Mouse (Mus musculus) forebrain, embryonic 14.5 days (tissue): Measurements from ENCODE around the gene Heg1. TPM values are rescaled to one million over a fixed set of nuclear protein-coding genes. Genes with fewer than 3 reads are reported as not detected.

Source experiments
- ATAC-seq: fragments of 200-750 bp; cut with Nextera tagmentation; 2 replicates; pipeline ENCODE4 v1.8.0; 2017; ENCODE audit warnings: mild to moderate bottlenecking, moderate library complexity
- DNase-seq: peaks from one replicate; pipeline ENCODE4 v3.0.0-alpha.2; 2015; ENCODE audit warnings: low spot score
- H3K27ac ChIP-seq: fragments of 300-500 bp; sonication (generic); 2 replicates; pipeline ENCODE4 v1.5.1; 2014; ENCODE audit warnings: low read depth, mild to moderate bottlenecking, control low read depth, low read length, moderate library complexity
- H3K27me3 ChIP-seq: fragments of 300-500 bp; sonication (generic); replicated peaks from 2 replicates; pipeline ENCODE4 v1.6.1; 2014; ENCODE audit warnings: low read length, control low read depth, mixed read lengths; ENCODE audit not compliant: control insufficient read depth, insufficient read depth
- H3K36me3 ChIP-seq: fragments of 300-500 bp; sonication (generic); 2 replicates; pipeline ENCODE4 v1.6.1; 2014; ENCODE audit warnings: low read length, control low read depth; ENCODE audit not compliant: control insufficient read depth, insufficient read depth
- H3K4me1 ChIP-seq: fragments of 300-500 bp; sonication (generic); 2 replicates; pipeline ENCODE4 v1.6.1; 2014; ENCODE audit warnings: antibody characterized with exemption, low read length, control low read depth; ENCODE audit not compliant: control insufficient read depth, insufficient read depth
- H3K4me2 ChIP-seq: fragments of 300-500 bp; sonication (generic); 2 replicates; pipeline ENCODE4 v1.6.1; 2014; ENCODE audit warnings: mild to moderate bottlenecking, control low read depth, low read length
- H3K4me3 ChIP-seq: fragments of 300-500 bp; sonication (generic); 2 replicates; pipeline ENCODE4 v1.5.1; 2014; ENCODE audit warnings: low read depth, low read length, control low read depth
- H3K9ac ChIP-seq: fragments of 300-500 bp; sonication (generic); 2 replicates; pipeline ENCODE4 v1.6.1; 2014; ENCODE audit warnings: mild to moderate bottlenecking, low read length, control low read depth, moderate library complexity
- H3K9me3 ChIP-seq: fragments of 300-500 bp; sonication (generic); replicated peaks from 2 replicates; pipeline ENCODE4 v1.6.1; 2016; ENCODE audit warnings: low read length, control low read depth, mixed read lengths; ENCODE audit not compliant: control insufficient read depth
- WGBS: fragments of 180-500 bp; shearing (Covaris S2); extraction: QIAGEN DNeasy Blood & Tissue Kit; methylation state at CpG from one replicate; pipeline ENCODE4 v1.1.7; 2014; 5-methylcytosine and 5-hydroxymethylcytosine counted together
- polyA plus RNA-seq: library from polyadenylated mRNA; unstranded; fragments of >200 nt; fragmentation: Nextera tagmentation; extraction: Ambion mirVana; gene quantifications from 2 replicates; pipeline ENCODE4 v1.2.1, GENCODE M21; 2014

Gene Heg1
- polyA plus RNA-seq, 1 experiment from 2014 or later, result 15.0 TPM

- H3K4me3 ChIP-seq, result no peak overlapping the region
- no peaks in the 10 kb centered on the region for H3K4me1 ChIP-seq
- no peak for DNase-seq
- no peak overlapping the region for H3K27ac ChIP-seq
- H3K9ac ChIP-seq, result no peak overlapping the region
- H3K36me3 ChIP-seq, result peaks cover 35% of the 10 kb centered on the region
- WGBS, result 91% methylated on average over 2 of the region's 2 CpGs
- H3K9me3 ChIP-seq, result no peaks in the 10 kb centered on the region
- ATAC-seq, result no peak
- H3K4me2 ChIP-seq, result no peak overlapping the region
- no peaks in the 10 kb centered on the region for H3K27me3 ChIP-seq
Measured at GRCm38 (mm10) chr16:33747994-33748393, 63.8 kb downstream of the Heg1 start.

DNA sequence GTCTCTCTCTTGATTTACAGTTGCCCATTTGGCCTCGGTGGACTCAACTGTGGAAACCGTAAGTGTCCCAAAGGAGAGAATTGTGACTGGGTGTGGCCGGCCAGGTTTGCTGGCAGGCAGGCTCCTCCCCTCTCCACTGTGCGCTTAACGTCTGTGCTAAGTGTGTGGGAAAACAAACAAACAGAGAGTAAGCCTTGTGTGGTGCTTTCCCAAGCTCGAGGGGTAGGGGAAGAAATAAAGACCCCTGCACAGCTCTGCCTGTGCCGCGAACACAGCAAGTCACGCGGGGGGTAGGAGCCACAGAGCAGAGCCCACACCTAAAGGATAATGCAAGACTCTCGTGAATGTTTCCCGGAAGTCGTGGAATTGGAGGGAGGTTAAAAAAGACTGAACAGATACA, 67.0 kb downstream of the Heg1 start:
- WGBS, result 52% methylated on average over 13 of the region's 13 CpGs
- Histone ChIP-seq H3K27me3 (no peaks in the 10 kb centered on the region), H3K36me3 (peaks cover 42% of the 10 kb centered on the region), H3K4me1 (no peaks in the 10 kb centered on the region), H3K4me2 (no peak overlapping the region), H3K27ac (no peak overlapping the region), H3K9ac (no peak overlapping the region), H3K9me3 (no peaks in the 10 kb centered on the region), H3K4me3 (no peak overlapping the region)
- no peak for ATAC-seq
- no peak for DNase-seq

- H3K4me2 ChIP-seq, result no peak overlapping the region
- WGBS, result 77% methylated on average over 12 of the region's 12 CpGs
- no peaks in the 10 kb centered on the region for H3K27me3 ChIP-seq
- no peak for ATAC-seq
- H3K27ac ChIP-seq, result no peak overlapping the region
- H3K9ac ChIP-seq, result no peak overlapping the region
- DNase-seq, result no peak
- H3K9me3 ChIP-seq, result no peaks in the 10 kb centered on the region
- no peaks in the 10 kb centered on the region for H3K4me1 ChIP-seq
- H3K4me3 ChIP-seq, result no peak overlapping the region
- H3K36me3 ChIP-seq, result peaks cover 46% of the 10 kb centered on the region
Measured at GRCm38 (mm10) chr16:33751590-33751989, 67.4 kb downstream of the Heg1 start.

DNA sequence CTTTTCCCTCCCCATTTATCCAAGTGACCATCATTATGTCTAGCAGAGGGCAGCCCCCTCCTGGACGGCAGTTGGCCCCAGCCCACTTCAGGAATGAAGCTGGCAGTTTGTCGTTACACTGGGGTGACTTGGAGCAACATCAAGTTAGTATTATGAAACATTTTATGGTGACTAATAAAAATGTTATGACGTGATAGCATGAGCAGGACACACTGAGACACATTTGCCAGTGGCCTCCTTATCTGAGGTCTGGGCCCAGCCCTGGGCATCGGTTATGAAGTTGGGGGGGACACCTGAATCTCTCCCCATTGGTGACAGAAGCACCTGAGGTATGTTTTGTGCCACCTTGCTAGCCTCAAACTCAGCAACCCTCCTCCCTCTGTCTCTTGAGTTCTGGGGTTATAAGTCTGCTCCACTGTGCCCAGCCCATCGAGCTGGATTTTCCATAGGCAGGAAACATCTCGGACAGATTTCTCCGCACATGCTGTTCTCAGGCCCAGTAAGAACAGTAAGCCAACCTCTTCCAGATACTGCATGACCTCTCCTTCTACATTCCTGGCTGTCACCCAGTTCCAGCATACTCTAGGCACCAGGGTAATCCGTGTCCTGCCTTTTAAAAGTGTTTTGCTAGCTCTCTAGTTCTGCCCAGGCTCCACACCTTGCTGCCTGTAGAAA, 68.9 kb downstream of the Heg1 start:
- ATAC-seq, result no peak
- DNase-seq, result no peak
- Histone ChIP-seq H3K27ac (no peak overlapping the region), H3K27me3 (no peaks in the 10 kb centered on the region), H3K4me2 (no peak overlapping the region), H3K4me3 (no peak overlapping the region), H3K9me3 (no peaks in the 10 kb centered on the region), H3K9ac (no peak overlapping the region), H3K4me1 (no peaks in the 10 kb centered on the region), H3K36me3 (peaks cover 51% of the 10 kb centered on the region)
- 91% methylated on average over 8 of the region's 8 CpGs for WGBS

DNA sequence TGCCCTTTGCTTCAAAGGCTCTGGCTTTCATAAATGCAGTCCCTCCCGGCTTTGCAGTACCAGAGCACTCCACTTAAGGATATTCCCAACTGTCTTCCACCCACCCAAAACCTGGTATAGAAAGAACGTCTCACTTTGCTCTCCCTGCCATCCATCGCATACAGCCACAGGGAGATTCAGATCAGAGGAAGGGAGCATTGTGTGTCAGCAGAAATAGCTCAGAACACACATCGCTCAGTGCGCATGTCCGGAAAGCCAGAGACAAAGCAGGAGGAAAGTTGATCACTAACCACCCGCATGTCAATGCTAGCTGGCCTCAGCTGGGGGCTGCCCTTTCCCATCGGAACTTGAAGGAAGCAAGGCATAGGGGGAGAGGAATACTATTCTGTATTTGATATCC, 71.1 kb downstream of the Heg1 start:
- H3K9me3 ChIP-seq, result no peaks in the 10 kb centered on the region
- 77% methylated on average over 8 of the region's 8 CpGs for WGBS
- H3K27me3 ChIP-seq, result no peaks in the 10 kb centered on the region
- DNase-seq (peak; percentile 15), ATAC-seq (no peak)
- no peak overlapping the region for H3K4me3 ChIP-seq
- no peaks in the 10 kb centered on the region for H3K4me1 ChIP-seq
- H3K36me3 ChIP-seq, result peaks cover 57% of the 10 kb centered on the region
- H3K4me2 ChIP-seq, result no peak overlapping the region
- no peak overlapping the region for H3K9ac ChIP-seq
- no peak overlapping the region for H3K27ac ChIP-seq

DNA sequence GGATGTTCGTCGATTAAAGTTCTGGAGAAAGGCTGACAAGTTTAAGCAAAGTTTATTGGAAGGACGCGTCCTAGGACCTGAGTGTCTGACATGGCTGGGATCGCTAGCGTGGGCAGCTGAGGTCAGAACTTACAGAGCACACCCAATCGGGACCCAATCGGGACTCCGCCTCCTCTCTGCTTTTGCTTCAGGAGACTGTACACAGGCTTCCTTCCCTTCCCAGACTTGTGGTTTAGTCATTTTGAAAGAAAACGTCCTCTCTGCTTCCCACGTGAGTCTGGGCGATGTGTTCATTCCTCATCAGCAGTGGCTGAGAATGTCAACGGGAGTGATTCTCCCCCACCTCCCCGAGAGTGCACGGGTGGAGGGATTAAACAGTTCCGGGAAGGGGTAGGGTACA, 71.8 kb downstream of the Heg1 start:
- no peaks in the 10 kb centered on the region for H3K4me1 ChIP-seq
- no peak overlapping the region for H3K4me3 ChIP-seq
- H3K27me3 ChIP-seq, result no peaks in the 10 kb centered on the region
- H3K9ac ChIP-seq, result no peak overlapping the region
- 58% methylated on average over 16 of the region's 16 CpGs for WGBS
- ATAC-seq, result no peak
- H3K36me3 ChIP-seq, result peaks cover 61% of the 10 kb centered on the region
- DNase-seq, result no peak
- no peaks in the 10 kb centered on the region for H3K9me3 ChIP-seq
- H3K27ac ChIP-seq, result no peak overlapping the region
- no peak overlapping the region for H3K4me2 ChIP-seq

GRCm38 (mm10) chr16:33756396-33756795, 72.2 kb downstream of the Heg1 start:
- Histone ChIP-seq H3K27me3 (no peaks in the 10 kb centered on the region), H3K27ac (no peak overlapping the region), H3K36me3 (peaks cover 61% of the 10 kb centered on the region), H3K4me2 (no peak overlapping the region), H3K9me3 (no peaks in the 10 kb centered on the region), H3K4me1 (no peaks in the 10 kb centered on the region), H3K4me3 (no peak overlapping the region), H3K9ac (no peak overlapping the region)
- WGBS, result 48% methylated on average over 6 of the region's 6 CpGs
- no peak for ATAC-seq
- DNase-seq, result no peak

DNA sequence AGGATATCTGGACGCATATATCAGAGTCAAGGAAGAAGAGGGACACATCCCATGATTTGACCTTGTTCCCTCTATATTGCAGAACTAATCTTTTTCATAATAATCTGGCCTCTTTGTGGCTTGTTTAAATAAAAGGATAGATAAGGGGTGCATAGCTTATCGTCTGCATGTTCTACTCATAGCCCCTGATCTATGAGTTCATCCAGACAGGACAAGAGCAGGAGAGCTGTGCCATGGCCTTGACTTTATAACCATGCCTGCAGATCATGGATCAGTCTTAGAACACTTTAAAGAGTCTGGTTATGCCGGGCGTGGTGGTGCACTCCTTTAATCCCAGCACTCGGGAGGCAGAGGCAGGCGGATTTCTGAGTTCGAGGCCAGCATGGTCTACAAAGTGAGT, 75.0 kb downstream of the Heg1 start:
- ATAC-seq, result no peak
- 95% methylated on average over 7 of the region's 7 CpGs for WGBS
- H3K4me2 ChIP-seq, result no peak overlapping the region

DNA sequence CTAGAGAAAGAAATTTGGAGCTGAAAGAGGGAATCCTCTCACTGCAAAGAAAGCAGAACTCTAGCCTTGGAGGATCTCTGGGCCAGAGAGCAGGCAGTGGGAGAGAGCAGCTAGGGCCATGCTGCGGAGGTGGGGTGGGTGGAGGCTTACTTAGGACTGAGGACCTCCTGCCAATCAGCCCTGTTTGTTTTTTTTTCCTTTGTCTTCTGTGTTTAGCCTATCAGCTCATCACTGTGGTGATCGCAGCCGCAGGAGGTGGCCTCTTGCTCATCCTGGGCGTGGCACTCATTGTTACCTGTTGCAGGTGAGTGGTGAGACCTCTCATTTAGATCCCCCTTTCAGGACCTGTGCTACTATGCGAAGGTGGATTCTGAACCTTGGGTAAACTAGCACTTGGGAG, 76.4 kb downstream of the Heg1 start:
- no peak for ATAC-seq

More for the DNA sequence above, 75.0 kb downstream of the Heg1 start:
- Histone ChIP-seq H3K36me3 (peaks cover 54% of the 10 kb centered on the region), H3K27me3 (no peaks in the 10 kb centered on the region), H3K9me3 (no peaks in the 10 kb centered on the region), H3K4me1 (peaks cover 4% of the 10 kb centered on the region; the same call in 1 of the 2 replicates), H3K4me3 (no peak overlapping the region), H3K9ac (no peak overlapping the region), H3K27ac (no peak overlapping the region)
- DNase-seq, result no peak

More for the DNA sequence above, 76.4 kb downstream of the Heg1 start:
- Histone ChIP-seq H3K9me3 (no peaks in the 10 kb centered on the region), H3K9ac (no peak overlapping the region), H3K4me3 (no peak overlapping the region), H3K27me3 (no peaks in the 10 kb centered on the region), H3K27ac (no peak overlapping the region), H3K4me2 (no peak overlapping the region), H3K4me1 (peaks cover 11% of the 10 kb centered on the region; the same call in 1 of the 2 replicates), H3K36me3 (peaks cover 46% of the 10 kb centered on the region)
- DNase-seq, result no peak
- 36% methylated on average over 5 of the region's 5 CpGs for WGBS
